Comparison of ENCODE assay signal across 17 mouse cellular contexts in the genomic region with DNA sequence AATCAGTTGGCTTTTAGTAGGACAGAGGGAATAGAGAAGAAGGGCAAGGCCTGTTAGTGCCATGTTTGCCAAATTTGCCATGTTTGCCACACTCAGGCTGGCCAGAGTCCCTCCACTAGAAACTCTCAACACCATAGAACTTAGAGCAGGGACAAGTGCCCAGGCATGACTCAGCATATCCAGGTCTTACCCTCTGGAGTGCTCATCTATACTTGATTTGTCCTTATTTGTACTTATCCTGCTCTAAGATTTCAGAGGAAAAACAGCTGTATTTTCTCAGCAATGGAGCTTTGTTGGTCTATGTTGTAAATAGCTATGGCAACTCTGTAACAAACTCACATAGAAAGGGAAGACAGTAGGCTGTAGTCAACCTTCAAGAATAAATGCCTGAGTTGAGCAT.
A peak's percentile ranks its signal among the peaks of the same experiment; 100 is the strongest.
DNase-seq lines count a peak whose midpoint lies in the region; ATAC-seq and TF ChIP-seq lines count a peak whose summit lies in the region.
"Had no signal": no experiment of that assay in that cellular context is flagged by ENCODE, and none has a peak within 500 bp of the region (broad histone marks: within the 10 kb centered on the region; RNA-seq: fewer than 3 reads in every experiment).

No protein-coding gene starts in this region.

- H3K4me3 ChIP-seq in kidney, adult 2 months (ENCODE audit: insufficient read depth, low read depth, low read length): no peak overlapping the region
- H3K4me3 ChIP-seq in embryonic fibroblast, embryonic 13.5 days (ENCODE audit: insufficient read depth, low read length): no peak overlapping the region
- H3K4me3 ChIP-seq: forebrain, embryonic 15.5 days; gastrocnemius, adult 2 months; heart, embryonic 10.5 days; limb, embryonic 15.5 days; midbrain, embryonic 12.5 days; myocyte had no signal

- no peak for TF ChIP-seq CTCF in kidney, adult 2 months (conservative IDR thresholded peaks at IDR 0.05; ENCODE audit: insufficient read depth, insufficient read length, low read depth, low read length)
- TF ChIP-seq CTCF in embryonic fibroblast, embryonic 13.5 days (IDR thresholded peaks at IDR 0.05; ENCODE audit: borderline replicate concordance, insufficient read depth, low read length): no peak

- no peak overlapping the region for H3K27ac ChIP-seq in kidney, adult 2 months (ENCODE audit: insufficient read depth, low read depth, low read length)
- H3K27ac ChIP-seq in embryonic fibroblast, embryonic 13.5 days (ENCODE audit: insufficient read depth, low read length): peak overlapping the region; percentile 44; the same call in 1 of the 2 replicates
- H3K27ac ChIP-seq: forebrain, embryonic 15.5 days; gastrocnemius, adult 2 months; heart, embryonic 10.5 days; limb, embryonic 15.5 days; midbrain, embryonic 12.5 days had no signal

- peaks cover 15% of the 10 kb centered on the region for H3K4me1 ChIP-seq in kidney, adult 2 months (ENCODE audit: control insufficient read depth, insufficient read depth, low read length)
- peaks cover 17% of the 10 kb centered on the region for H3K4me1 ChIP-seq in embryonic fibroblast, embryonic 13.5 days (ENCODE audit: control insufficient read depth, insufficient read depth, low read length)
- H3K4me1 ChIP-seq: forebrain, embryonic 15.5 days; heart, embryonic 10.5 days; limb, embryonic 15.5 days; midbrain, embryonic 12.5 days had no signal

- H3K27me3 ChIP-seq in kidney, adult 2 months (replicated peaks; ENCODE audit: control insufficient read depth, insufficient read depth, low read length): no peaks in the 10 kb centered on the region
- H3K27me3 ChIP-seq: forebrain, embryonic 15.5 days; limb, embryonic 15.5 days; midbrain, embryonic 12.5 days had no signal

- peak; percentile 35 for DNase-seq in kidney, adult 2 months
- no peak for DNase-seq in kidney, adult 18-20 months
- peak; percentile 26 for DNase-seq in 3134 (ENCODE audit: extremely low read depth, insufficient read length, low spot score)
- DNase-seq in MN1 (ENCODE audit: low spot score): peak; percentile 24
- no peak for DNase-seq in ovary, postnatal 36 days (ENCODE audit: low spot score)
- DNase-seq: cerebellum, adult 9-10 months; gastrocnemius, adult 2 months; thymus, adult 18-20 months had no signal

- no peak for TF ChIP-seq POLR2A in kidney, adult 2 months (IDR thresholded peaks at IDR 0.05; ENCODE audit: low read depth, low read length)
- no peak for TF ChIP-seq POLR2A in embryonic fibroblast, embryonic 13.5 days (IDR thresholded peaks at IDR 0.05; ENCODE audit: low read depth, low read length)

- ATAC-seq in erythroblast, adult 5-6 weeks (replicated peaks; ENCODE audit: low FRiP score, poor library complexity, severe bottlenecking): no peak
- ATAC-seq: CD4-positive, CD25-positive, alpha-beta regulatory T cell, adult 4 months; forebrain, embryonic 15.5 days; inflammation-experienced regulatory T-cells, adult 6 months had no signal

- no peaks in the 10 kb centered on the region for H3K36me3 ChIP-seq in kidney, adult 2 months (ENCODE audit: control insufficient read depth, insufficient read depth, low read length)
- H3K36me3 ChIP-seq: forebrain, embryonic 15.5 days; heart, embryonic 10.5 days; limb, embryonic 15.5 days; midbrain, embryonic 12.5 days had no signal

Comparison
In these comparisons a context has a peak if more than half of its experiments do, and no peak if none do; other contexts are left out.
1. DNase-seq: peak in kidney, adult 2 months (single experiment), 3134 (single experiment) and MN1 (single experiment); none in kidney, adult 18-20 months (single experiment) and ovary, postnatal 36 days (single experiment).